Mouse (Mus musculus): Measurements from ENCODE around the gene Hoxc6. TPM values are rescaled to one million over a fixed set of nuclear protein-coding genes. Genes with fewer than 3 reads are reported as not detected.
A peak's percentile ranks its signal among the peaks of the same experiment; 100 is the strongest.

Hoxc6 gene
- polyA plus RNA-seq, 1 experiment from 2014 or later: not detected

DNA sequence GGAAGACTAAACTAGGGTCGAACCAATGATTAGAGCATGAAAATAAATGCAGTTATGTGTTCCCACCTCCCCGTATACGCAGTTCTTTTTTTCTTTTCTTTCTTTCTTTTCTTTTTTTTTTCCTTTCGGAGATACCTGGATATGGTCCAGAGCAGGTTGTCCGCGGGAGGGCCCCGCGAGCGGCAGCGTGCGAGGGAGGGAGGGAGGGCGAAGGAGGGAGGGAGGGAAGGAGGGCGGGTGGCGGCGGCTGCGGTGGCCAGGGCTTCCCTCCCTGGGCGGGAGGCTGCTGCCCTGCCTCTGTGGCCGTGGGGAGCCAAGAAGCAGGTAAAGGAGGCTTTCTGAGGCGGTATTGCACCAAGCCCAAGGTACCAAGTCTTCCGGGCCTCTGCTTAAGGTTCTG lies 21.9 kb upstream of the Hoxc6 start, which contains the start of gene Hoxc9:
Gene Hoxc9 (plus strand): TSS at position 269 of the 400 bp plus-strand sequence.
- H3K9ac ChIP-seq: no peak within 1 kb of the TSS
- no peak within 1 kb of the TSS for H3K27ac ChIP-seq (ENCODE audit: low read depth)
- peak within 1 kb of the TSS; percentile 10; the same call in 1 of the 2 replicates for H3K4me3 ChIP-seq (ENCODE audit: low read depth, low read length)
- ATAC-seq (ENCODE audit: insufficient read depth) (no peak), DNase-seq (no peak)
- under 1% methylated on average over 19 of the region's 20 CpGs for WGBS
- no peaks in the 10 kb centered on the region for H3K9me3 ChIP-seq (ENCODE audit: low read depth, low read length)
- peak within 1 kb of the TSS; percentile 33 for H3K4me2 ChIP-seq
- TF ChIP-seq CTCF (IDR thresholded peaks at IDR 0.05; ENCODE audit: low read depth): no peak
- peaks cover 100% of the 10 kb centered on the region for H3K27me3 ChIP-seq (ENCODE audit: insufficient read depth, low read length)
- no peaks in the 10 kb centered on the region for H3K36me3 ChIP-seq (ENCODE audit: insufficient read depth)
- no peaks in the 10 kb centered on the region for H3K4me1 ChIP-seq (ENCODE audit: insufficient read depth)

GRCm38 (mm10) chr15:102976631-102977422 lies 21.2 kb upstream of the Hoxc6 start:
- Histone ChIP-seq H3K4me1 (ENCODE audit: insufficient read depth) (0 out of 2 replicates have a peak, but pooled peaks cover 2% of the 10 kb centered on the region), H3K27me3 (ENCODE audit: insufficient read depth, low read length) (peaks cover 100% of the 10 kb centered on the region), H3K9me3 (ENCODE audit: low read depth, low read length) (no peaks in the 10 kb centered on the region), H3K27ac (ENCODE audit: low read depth) (no peak overlapping the region), H3K36me3 (ENCODE audit: insufficient read depth) (no peaks in the 10 kb centered on the region), H3K4me2 (peak overlapping the region; percentile 33), H3K4me3 (ENCODE audit: low read depth, low read length) (peak overlapping the region; percentile 10; the same call in 1 of the 2 replicates), H3K9ac (no peak overlapping the region)
- DNase-seq: no peak
- no peak for ATAC-seq (ENCODE audit: insufficient read depth)
- 1% methylated on average over 37 of the region's 37 CpGs for WGBS
- no peak for TF ChIP-seq CTCF (IDR thresholded peaks at IDR 0.05; ENCODE audit: low read depth)

DNA sequence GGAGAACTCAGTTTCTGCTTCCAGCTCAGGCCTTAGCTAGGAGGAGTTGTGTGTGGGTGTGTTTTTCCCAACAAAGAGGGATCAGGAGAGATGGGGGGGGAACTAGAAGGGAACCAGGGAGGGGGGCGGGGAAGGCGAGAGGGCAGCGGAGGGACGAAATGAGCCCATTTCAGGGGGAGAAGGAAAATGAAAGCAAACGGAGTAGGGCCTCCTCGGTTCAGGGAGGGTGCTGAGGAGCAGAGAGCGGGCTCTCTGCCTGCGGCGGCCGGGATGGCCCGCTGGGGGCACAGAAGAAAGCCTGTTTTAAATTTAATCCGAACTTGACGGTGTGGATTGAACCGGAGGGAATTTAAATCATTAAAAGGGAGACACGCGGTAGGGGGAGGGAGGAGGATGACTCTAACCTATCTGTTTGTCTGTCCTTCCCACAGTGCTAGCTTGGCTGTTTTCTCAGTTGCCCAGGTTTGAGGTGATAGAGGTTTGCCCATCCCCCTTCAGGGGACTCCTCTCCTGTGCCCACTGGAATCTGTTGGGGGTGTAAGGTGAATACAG lies 20.6 kb upstream of the Hoxc6 start:
- Histone ChIP-seq H3K4me1 (ENCODE audit: insufficient read depth) (0 out of 2 replicates have a peak, but pooled peaks cover 2% of the 10 kb centered on the region), H3K4me3 (ENCODE audit: low read depth, low read length) (peak overlapping the region; percentile 10; the same call in 1 of the 2 replicates), H3K9ac (no peak overlapping the region), H3K27me3 (ENCODE audit: insufficient read depth, low read length) (peaks cover 100% of the 10 kb centered on the region), H3K4me2 (peak overlapping the region; percentile 33), H3K36me3 (ENCODE audit: insufficient read depth) (no peaks in the 10 kb centered on the region), H3K27ac (ENCODE audit: low read depth) (no peak overlapping the region), H3K9me3 (ENCODE audit: low read depth, low read length) (no peaks in the 10 kb centered on the region)
- no peak for TF ChIP-seq CTCF (IDR thresholded peaks at IDR 0.05; ENCODE audit: low read depth)
- no peak for ATAC-seq (ENCODE audit: insufficient read depth)
- 2% methylated on average over 16 of the region's 16 CpGs for WGBS
- DNase-seq: no peak

GRCm38 (mm10) chr15:102978615-102979515 lies 19.2 kb upstream of the Hoxc6 start:
- peaks cover 100% of the 10 kb centered on the region for H3K27me3 ChIP-seq (ENCODE audit: insufficient read depth, low read length)

GRCm38 (mm10) chr15:102979936-102980335 lies 18.1 kb upstream of the Hoxc6 start:
- peaks cover 100% of the 10 kb centered on the region for H3K27me3 ChIP-seq (ENCODE audit: insufficient read depth, low read length)
- H3K4me1 ChIP-seq (ENCODE audit: insufficient read depth): 0 out of 2 replicates have a peak, but pooled peaks cover 2% of the 10 kb centered on the region
- no peak overlapping the region for H3K27ac ChIP-seq (ENCODE audit: low read depth)
- H3K4me3 ChIP-seq (ENCODE audit: low read depth, low read length): no peak overlapping the region
- H3K9me3 ChIP-seq (ENCODE audit: low read depth, low read length): no peaks in the 10 kb centered on the region
- H3K4me2 ChIP-seq: no peak overlapping the region
- ATAC-seq (ENCODE audit: insufficient read depth) (no peak), DNase-seq (no peak)
- no peak overlapping the region for H3K9ac ChIP-seq
- TF ChIP-seq CTCF (IDR thresholded peaks at IDR 0.05; ENCODE audit: low read depth): no peak
- WGBS: 0% methylated on average over 1 of the region's 1 CpGs
- no peaks in the 10 kb centered on the region for H3K36me3 ChIP-seq (ENCODE audit: insufficient read depth)

More at GRCm38 (mm10) chr15:102978615-102979515, 19.2 kb upstream of the Hoxc6 start:
- no peak overlapping the region for H3K4me3 ChIP-seq (ENCODE audit: low read depth, low read length)
- TF ChIP-seq CTCF (IDR thresholded peaks at IDR 0.05; ENCODE audit: low read depth): no peak
- DNase-seq: no peak
- no peak overlapping the region for H3K27ac ChIP-seq (ENCODE audit: low read depth)
- no peaks in the 10 kb centered on the region for H3K9me3 ChIP-seq (ENCODE audit: low read depth, low read length)
- no peak for ATAC-seq (ENCODE audit: insufficient read depth)
- H3K4me2 ChIP-seq: no peak overlapping the region
- 0 out of 2 replicates have a peak, but pooled peaks cover 2% of the 10 kb centered on the region for H3K4me1 ChIP-seq (ENCODE audit: insufficient read depth)
- H3K9ac ChIP-seq: no peak overlapping the region
- WGBS: 1% methylated on average over 13 of the region's 13 CpGs
- no peaks in the 10 kb centered on the region for H3K36me3 ChIP-seq (ENCODE audit: insufficient read depth)

- TF ChIP-seq CTCF (IDR thresholded peaks at IDR 0.05; ENCODE audit: low read depth): no peak
- no peak for ATAC-seq (ENCODE audit: insufficient read depth)
- Histone ChIP-seq H3K36me3 (ENCODE audit: insufficient read depth) (no peaks in the 10 kb centered on the region), H3K4me1 (ENCODE audit: insufficient read depth) (0 out of 2 replicates have a peak, but pooled peaks cover 2% of the 10 kb centered on the region), H3K27me3 (ENCODE audit: insufficient read depth, low read length) (peaks cover 100% of the 10 kb centered on the region), H3K27ac (ENCODE audit: low read depth) (no peak overlapping the region), H3K4me2 (no peak overlapping the region), H3K9ac (no peak overlapping the region), H3K4me3 (ENCODE audit: low read depth, low read length) (no peak overlapping the region), H3K9me3 (ENCODE audit: low read depth, low read length) (no peaks in the 10 kb centered on the region)
- no peak for DNase-seq
- WGBS: 5% methylated on average over 11 of the region's 11 CpGs
Measured at GRCm38 (mm10) chr15:102980352-102980751, 17.7 kb upstream of the Hoxc6 start.
